Mouse (Mus musculus) naive thymus-derived CD4-positive, alpha-beta T cell, adult 5 months (primary cell): ENCODE measurements around the gene Ifi44. TPM values are rescaled to one million over a fixed set of nuclear protein-coding genes. Genes with fewer than 3 reads are reported as not detected.

Experiments used
- polyA plus RNA-seq: library from polyadenylated mRNA; unstranded; fragments of 100-300 nt; shearing (Covaris generic); gene quantifications from one replicate; pipeline ENCODE4 v1.2.1, GENCODE M21; 2017

Gene Ifi44
- polyA plus RNA-seq: 0.87 TPM

DNA sequence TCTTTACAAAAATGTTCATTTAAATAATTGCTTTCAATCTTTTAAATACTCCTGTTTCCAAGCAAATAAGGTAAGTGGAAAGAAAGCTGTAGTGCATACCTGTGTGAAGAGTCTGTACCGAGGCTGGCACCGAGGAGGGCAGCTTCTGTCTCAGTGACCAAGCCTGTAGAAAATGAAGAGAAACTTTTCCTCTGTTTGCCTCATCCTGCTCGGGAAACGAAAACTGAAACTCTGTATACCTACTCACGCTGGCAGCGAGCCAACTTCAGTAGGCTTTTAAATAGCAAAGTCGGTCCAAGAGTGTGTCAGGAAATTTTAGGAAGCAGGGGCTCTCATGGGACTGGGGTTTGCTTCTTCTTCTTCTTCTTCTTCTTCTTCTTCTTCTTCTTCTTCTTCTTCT is at the start of gene Ifi44:
Ifi44 (minus strand) TSS at position 224 of the 400 bp plus-strand sequence.

Other genes starting within 250 kb of the Ifi44 start
- not detected for gene Ifi44l, start 12.9 kb upstream of the Ifi44 start, polyA plus RNA-seq
- not detected for gene Ptgfr, start 87.7 kb upstream of the Ifi44 start, polyA plus RNA-seq